Mouse (Mus musculus) heart, postnatal 10 days (tissue): ENCODE results near the gene Zfp771. TPM values are rescaled to one million over a fixed set of nuclear protein-coding genes. Genes with fewer than 3 reads are reported as not detected.

Source experiments
- DNase-seq, 2 experiments: peaks; one replicate each; pipeline ENCODE4 v3.0.0; 2021
- intact Hi-C: fragments of 180-260 bp; cut with DNase I; formaldehyde crosslinking; loops from one replicate; pipeline ENCODE4 v1.15.1; 2025
- total RNA-seq, 2 experiments: library from RNA; stranded (reverse); gene quantifications; 2 replicates each; pipeline ENCODE4 v1.2.3; 2021

Zfp771 gene
- total RNA-seq, 2 experiments from 2014 or later = 14.3 to 15.9 TPM

DNA sequence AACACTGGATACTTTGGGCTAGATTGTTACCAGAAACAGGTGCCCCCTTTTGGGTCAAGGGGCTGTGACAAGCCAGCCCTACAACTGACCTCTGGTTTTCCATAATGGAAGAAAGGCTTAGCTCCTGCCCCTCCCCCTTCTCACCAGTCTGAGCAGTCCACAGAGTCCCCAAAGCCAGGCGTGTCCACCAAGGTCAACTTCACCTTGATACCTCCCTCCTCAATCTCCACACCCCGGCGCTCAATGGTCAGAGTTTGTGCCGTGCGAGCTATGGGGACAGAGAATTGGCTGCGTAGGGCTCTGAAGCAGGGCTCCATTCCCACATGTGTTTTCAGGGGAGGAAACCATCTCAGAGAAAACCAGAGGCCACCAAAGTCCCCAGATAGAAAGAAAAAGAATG is 26.6 kb upstream of the Zfp771 start:
- no peak for DNase-seq
- intact Hi-C loops = no loop called here

DNA sequence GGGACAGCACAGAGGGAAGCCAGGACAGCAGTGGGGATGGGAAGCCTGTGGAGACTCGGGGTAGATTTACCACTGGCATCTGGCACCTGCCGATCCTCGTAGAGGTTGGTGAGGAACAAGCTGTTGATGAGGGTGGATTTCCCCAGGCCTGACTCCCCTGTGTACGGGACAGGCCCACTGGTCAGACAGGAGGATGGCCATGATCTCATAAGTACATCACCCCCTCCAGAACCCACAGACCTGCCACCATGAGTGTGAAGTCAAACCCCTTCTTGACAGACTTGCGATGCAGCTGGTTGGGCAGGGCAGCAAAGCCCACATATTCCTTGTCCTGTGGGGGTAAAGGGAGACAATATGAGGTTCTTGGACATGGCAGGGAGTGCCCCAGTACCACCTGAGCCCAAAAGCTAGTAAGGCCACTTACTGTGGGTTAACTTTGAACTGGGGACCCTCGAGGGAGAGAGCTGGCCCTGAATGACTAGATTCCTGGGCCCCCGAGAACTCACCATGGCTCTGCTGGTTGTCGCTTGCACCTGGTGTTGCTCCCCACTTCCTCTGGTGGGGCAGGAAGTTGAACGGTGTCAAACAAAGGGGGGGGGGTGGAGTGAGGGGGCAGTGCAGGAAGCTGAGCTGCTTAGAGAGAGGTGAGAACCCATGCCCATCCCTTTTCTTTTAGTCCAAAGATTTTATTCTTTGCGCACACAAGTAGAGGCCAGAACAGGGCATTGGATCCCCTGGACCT is 26.0 kb upstream of the Zfp771 start:
- intact Hi-C loops = no loop called here
- no peak for DNase-seq

DNA sequence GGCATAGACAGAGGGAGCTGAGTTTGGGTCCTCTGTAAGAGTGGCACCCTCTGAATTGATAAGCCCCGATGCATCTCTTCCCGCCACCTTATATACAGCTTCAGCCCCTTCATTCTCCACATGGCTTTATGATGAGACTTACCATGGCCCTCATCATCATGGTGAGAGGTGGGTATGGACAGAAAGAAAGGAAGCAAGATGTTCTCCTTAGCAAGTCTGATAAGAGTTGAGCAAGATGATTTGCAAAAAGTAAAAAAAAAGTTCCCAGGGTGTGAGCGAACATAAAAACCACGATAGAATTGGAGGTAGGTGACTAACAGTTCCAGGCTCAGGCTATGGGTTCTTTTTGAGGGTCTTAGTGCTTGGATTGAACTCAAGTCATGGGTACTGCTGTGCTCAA is 25.4 kb upstream of the Zfp771 start:
- intact Hi-C loops = no loop called here
- no peak for DNase-seq

DNA sequence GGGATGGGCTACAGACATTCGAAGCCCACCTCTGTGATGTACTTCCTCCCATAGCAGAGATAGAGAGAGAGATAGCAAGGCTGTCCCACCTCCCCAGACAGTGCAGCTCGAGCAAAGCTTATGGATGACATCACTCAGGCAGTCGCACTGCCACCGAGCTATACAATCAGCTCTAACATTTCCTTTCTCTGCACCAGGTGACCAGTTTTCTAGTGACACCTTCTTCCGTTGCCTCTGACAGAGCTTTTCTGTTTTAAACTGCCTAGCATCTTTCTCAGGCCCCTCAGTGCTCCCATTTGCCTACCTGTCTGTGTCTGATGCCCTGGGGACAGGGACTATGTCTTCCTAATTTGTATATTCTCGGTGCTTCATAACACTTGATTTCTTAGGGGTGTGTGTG is 23.6 kb upstream of the Zfp771 start:
- intact Hi-C loops = no loop called here
- DNase-seq = no peak

DNA sequence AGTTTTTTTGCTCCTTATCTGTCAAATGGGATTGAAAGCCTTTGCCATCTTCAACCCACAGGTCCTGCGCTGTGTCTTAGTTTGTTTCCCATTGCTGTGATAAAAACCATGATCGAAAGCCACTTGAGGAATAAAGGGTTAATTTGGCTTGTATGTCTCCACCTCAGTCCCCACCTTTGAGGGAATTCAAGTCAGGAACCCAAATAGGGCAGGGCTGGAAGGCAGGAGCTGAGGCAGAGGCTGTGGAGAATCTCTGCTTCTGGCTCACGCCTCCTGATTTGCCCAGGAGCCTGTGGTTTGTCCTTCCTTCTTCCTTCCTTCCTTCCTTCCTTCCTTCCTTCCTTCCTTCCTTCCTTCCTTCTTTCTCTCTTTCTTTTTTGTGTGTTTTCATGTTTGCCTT is 21.0 kb upstream of the Zfp771 start:
- intact Hi-C loops = no loop called here
- DNase-seq = no peak

DNA sequence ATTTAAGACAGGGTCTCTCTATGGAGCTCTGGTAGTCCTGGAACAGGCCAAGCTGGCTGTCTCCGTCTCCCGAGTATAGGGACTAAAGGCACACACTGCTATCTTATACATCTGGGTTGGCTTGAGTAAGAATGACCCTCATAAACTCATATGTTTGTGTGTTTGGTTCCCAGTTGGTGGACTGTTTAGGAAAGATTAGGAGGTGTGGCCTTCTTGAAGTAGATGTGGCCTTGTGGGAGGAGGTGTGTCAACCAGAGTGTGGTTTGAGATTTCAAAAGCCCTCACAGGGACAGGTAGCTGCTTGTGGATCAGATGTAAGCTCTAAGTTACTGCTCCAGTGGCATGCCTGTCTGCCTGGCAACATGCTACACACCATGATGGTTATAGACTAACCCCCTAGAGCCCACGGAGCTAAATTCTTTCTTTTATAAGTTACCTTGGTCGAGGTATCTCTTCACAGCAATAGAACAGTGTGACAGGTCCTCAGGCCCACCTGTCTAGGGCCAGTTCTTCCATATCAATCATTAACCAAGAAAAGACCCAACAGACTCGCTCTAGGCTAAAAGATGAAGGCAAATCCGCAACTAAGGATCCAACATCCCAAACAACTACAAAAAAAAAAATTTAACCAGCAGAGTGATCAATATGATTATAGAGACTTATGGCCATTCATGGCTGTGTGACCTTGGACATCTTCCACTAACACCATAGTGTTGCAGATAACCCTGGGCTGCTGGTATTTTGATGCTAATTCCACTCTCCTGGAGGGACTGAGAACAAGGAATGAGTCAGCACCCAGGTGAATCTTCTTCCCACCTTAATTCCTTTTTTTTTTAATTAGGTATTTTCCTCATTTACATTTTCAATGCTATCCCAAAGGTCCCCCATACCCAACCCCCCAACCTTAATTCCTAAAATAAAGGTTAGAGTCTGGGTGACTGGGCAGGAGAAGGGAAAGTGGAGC is 20.3 kb upstream of the Zfp771 start:
- DNase-seq = no peak
- intact Hi-C loops = no loop called here

DNA sequence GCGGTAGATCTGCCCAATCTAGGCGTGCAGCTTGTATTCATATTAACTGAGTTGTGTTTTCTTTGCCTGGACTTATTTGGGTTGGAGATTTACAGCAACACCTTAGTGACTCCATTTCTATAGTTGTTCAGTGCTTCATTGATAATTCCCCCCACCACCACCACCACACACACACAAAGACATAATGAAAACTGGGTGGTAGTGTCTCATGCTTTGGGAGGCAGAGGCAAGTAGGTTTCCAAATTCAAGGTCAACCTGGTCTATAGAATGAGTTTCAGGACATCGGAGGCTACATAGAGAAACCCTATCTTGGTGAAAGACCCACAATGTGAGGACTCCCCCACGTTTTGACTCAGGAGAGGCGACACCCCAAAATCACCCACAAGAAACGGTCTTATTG is 19.5 kb upstream of the Zfp771 start:
- intact Hi-C loops = loop anchor here (5.0 kb wide), 1 partner anchor 92 kb away; no protein-coding TSS in a partner anchor
- no peak for DNase-seq

DNA sequence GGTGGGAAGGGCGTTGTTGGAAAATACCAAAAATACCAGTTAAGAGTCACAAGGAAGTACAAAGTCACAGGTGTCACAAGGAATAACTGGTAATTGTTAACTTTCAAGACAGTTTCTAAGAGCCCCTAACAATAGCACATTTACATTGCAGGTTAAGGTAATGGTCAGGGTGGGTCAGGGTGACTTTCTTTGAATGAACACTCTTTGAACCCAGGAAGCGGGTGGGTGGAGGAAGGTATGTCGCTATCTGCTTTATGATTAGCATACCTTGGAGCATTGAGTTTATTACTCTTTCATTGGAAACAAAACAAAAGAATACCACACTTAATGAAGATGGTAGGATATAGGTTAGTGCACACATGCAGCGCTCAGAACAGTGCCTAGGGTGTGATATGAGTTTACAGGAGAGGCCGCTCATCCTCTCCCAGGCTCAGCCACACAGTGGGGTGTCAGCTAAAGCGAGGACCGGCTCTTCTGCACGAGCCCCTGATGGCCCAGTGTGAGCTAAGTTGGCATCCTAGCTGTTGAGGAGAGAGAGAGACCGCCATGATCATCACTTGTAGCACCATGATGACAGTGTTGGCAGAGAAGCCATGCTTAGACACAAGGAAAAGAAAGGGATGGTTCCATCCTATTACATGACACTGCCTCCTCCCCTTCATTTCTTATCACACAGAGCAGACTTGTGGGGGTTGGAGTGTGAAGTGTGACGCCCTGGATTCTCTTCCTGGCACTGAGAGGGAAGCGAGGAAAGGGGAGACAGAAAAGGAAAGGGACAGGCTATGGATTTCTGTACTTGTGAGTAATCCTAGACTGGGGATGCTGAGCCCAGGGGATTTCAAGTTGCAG is 18.7 kb upstream of the Zfp771 start:
- intact Hi-C loops = loop anchor here (5.0 kb wide), 1 partner anchor 93 kb away; no protein-coding TSS in a partner anchor
- no peak for DNase-seq

DNA sequence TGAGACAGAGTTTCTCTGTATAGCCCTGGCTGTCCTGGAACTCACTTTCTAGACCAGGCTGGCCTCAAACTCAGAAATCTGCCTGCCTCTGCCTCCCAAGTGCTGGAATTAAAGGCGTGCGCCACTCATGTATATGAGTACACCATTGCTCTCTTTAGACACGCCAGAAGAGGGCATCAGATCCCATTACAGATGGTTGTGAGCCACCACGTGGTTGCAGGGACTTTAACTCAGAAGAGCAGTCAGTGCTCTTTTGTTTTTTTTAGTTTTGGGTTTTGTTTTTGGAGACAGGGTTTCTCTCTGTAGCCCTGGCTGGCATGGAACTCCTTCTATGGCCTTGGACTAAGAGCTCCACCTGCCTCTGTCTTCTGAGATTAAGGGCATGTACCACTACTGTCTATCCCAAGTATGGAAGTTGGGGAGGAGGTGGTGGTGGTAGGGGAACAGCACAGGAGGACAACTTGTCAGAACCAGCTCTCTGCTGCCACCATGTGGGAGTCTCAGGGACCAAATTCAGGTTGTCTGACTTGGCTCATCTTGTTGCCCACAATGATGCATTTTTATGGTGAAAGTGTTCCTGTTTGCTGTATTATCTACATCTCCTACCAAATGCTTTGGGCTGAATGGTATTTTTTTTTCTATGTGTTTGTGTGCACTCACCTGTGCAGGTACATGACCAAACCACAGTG is 15.3 kb upstream of the Zfp771 start:
- intact Hi-C loops = loop anchor here (2.0 to 5.0 kb wide), 2 partner anchors 14 to 96 kb away; no protein-coding TSS in a partner anchor
- DNase-seq = peak; percentile 84 to 92

DNA sequence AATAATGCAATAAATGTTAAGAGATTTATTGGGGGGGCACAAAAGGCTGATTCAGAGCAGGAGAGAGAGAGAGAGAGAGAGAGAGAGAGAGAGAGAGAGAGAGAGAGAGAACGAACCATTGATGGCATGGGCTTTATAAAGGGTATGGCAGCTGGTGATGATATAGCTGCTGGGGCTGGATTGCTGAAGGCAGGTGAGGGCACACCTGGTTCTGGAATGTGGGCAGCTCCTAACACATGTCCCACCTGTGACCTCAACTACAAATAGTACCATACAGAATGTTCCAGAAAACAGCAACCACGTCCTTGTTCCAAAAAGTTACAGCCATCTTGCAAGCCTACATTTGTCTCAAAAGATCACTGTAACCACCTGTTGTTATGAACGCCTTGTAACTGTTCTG is 12.7 kb upstream of the Zfp771 start:
- intact Hi-C loops = no loop called here

DNA sequence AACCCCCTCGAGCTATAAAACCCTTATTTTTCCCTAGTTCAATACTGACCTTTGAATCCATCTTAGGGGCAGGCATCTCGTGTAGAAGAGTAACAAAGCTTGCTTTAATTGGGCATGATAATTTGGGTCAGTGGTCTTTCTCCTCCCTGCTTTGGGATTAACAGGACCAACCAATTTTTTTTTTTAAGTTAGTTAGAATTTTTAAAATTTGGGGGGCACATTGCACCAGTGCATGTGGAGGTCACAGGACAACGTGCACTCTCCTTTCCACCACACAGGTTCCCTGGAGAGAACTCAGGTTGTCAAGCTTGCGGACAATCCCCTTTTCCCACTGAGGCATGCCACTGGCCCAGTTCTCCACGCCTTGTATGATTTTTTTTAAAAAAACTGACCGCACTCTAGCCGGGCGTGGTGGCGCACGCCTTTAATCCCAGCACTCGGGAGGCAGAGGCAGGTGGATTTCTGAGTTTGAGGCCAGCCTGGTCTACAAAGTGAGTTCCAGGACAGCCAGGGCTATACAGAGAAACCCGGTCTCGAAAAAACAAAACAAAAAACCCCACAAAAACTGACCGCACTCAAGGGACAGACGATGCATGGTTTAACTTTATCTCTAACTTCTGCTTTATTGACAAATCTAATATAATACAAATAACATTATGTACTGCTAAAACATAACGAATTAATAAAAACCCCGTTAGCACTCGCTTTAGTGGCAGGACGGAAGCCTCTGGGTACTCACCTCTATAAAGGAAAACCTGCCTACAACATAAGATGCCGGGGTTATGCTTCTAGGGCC is 12.1 kb upstream of the Zfp771 start:
- no peak for DNase-seq
- intact Hi-C loops = no loop called here

More for the DNA sequence above, 12.7 kb upstream of the Zfp771 start:
- no peak for DNase-seq

DNA sequence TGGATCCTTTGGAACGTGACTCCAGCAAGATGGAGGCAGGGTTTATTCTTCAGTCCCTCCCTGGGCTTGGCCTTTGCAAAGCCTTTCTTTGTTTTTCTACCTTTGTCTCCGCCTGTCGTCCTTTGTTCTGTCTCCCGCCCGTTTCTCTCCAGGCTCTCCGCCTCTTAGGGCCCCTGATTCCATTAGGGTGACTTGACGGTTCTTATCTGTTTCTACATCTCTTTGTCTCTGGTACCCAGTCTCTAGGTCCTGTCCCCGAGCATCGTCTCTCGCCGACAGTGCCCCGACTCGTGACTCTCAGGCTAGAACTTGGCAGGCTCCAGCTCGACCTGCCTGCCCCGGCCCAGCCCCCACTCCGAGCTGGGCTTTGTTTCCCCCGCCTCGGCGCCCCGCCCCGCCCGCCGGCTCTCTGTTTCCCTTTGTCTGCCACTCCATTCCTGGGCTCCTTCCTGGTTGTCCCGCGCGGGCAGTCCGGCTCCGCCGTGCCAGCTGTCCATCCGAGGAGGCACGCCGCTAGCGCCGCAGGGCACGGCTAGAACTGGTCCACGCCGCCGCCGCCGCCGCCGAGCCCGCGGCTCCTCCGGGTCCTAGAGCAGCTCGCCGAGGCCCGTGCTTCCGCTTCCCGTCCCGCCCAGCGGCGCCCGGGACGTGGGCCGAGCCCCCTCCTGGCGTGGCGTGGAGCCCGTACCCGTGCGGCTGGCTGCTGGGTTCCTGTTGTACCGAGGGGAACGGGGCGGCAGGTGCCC is 11.3 kb upstream of the Zfp771 start, which contains the start of the genes Zfp553 and Sept1:
Gene Zfp553, plus strand, starts transcription at position 440 of the 746 bp plus-strand sequence.
Gene Sept1, minus strand, starts transcription at position 509 of the 746 bp plus-strand sequence.
- intact Hi-C loops = no loop called here
- DNase-seq = peak; percentile 90 to 91

DNA sequence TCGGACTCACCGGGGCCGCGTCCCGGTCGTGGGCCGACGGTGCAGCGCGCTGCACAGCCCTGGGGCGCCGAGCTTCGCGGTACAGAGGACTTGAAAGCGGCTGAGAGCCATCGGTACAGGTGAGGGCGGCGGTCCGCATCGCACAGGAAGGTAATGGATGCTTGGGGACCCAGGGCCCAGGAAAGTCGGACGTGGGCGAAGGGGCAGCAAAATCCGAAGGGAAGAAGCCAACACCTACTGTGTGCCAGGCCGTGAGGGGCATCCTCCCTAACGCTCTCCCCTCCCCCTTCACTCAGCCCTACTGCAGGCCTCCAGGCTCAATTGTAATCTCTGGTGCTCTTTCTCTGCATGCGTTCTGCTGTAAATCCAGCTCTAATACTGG is 10.7 kb upstream of the Zfp771 start:
- no peak for DNase-seq
- intact Hi-C loops = no loop called here

DNA sequence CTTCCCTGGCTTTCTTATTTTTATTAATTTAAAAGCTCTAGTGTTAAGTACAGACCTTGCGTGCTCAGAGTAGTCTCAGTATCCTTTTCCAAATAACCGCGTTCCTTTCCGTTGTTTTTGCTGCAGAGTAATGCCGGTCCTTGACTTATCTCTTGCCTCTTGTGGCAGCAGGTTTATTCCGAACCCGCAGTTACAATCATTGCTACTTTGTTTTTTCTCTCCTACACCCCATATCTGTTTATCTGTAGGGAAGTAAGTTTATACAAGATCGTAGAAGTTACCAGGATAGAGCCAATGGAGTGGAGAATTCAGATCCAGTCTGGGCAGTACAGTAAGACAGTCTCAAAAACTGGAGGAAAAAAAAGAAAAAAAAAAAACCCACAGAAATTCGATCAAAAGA is 10.3 kb upstream of the Zfp771 start:
- intact Hi-C loops = no loop called here
- no peak for DNase-seq

DNA sequence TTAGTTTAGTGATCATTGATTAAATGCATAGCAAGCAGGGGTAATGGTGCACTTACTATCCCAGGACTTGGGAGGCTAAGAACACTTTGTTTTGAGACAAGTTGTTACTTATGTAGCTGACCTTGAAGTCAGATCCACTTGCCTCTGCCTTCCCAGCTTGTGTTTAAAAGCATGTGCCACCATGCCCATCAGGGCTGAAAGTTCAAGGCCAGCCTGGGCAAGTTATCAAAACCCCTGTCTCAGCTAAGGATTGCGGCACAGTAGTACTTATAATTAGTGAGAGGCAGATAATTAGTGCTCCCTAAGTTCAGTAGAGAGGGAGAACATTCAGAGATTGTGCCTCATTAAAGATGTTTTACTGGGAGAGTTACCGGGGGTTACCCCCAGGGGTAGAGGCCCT is 9.3 kb upstream of the Zfp771 start:
- intact Hi-C loops = no loop called here
- no peak for DNase-seq

DNA sequence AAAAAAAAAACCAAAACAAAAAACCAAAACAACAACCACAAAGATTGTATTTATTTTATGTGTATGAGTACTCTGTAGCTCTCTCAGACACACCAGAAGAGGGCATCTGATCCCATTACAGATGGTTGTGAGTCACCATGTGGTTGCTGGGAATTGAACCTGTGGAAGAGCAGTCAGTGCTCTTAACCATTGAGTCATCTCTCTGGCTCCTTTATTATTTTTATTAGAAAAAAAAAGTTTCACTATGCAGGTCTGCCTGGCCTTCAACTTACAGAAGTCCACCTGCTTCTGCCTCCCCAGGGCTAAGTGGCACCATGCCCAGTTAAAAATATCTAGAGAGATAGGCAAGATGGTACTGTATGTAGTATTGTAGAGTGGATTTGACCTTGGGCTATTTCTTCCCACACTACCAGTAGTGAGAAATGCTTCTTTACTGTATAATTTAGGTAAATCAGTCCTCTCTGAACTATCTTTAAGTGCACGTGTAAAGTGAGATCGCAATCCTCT is 660 bp upstream of the Zfp771 start:
- intact Hi-C loops = no loop called here
- no peak for DNase-seq

DNA sequence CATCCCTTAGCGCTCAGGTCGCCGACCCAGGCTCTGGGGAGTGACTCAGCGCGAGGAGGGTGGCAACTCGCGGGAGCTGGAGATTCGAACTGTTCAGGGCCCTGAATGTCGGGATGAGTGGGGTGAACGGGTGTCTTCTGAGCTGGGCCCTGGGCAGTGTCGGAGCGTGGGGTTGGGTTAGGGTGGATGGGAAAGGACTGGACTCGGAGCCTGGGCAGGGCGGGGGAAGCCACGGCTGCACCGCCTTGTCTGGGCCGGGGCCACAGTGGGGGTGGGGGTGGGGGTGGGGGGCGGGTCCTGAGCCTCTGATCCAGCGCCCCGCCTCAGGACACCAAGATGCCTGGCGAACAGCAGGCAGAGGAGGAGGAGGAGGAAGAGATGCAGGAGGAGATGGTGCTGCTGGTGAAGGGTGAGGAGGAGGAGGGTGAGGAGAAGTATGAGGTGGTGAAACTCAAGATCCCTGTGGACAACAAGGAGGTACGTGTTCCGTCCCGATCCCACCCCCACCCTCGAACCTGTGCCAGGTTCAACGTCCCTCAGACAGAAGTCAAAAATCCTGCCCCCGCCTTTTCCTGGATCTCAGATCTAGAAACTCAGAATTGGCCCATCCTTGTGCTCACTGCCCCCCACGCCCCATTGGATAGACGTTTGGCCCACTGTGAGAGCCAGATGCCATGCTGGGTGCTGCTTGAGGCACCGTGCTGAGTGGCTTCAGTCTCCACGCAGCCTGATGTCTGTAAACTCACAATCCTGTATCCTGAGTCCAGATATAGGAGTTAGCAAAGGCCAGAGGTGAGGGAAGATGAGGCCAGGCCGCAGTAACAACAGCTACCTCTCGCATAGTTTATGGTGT is 810 bp downstream of the Zfp771 start:
- no peak for DNase-seq
- intact Hi-C loops = no loop called here
